Mouse (Mus musculus) C2C12 (cell line): ENCODE measurements around the gene Esrra.

ENCODE experiments used
- CTCF ChIP-seq: IDR thresholded peaks from one replicate; pipeline ENCODE4 v1.5.1; 2011; ENCODE audit not compliant: control insufficient read depth, insufficient read depth, insufficient read length
- MYOD1 ChIP-seq: IDR thresholded peaks from one replicate; pipeline ENCODE4 v1.6.1; 2011; ENCODE audit warnings: low read depth; ENCODE audit not compliant: control insufficient read depth, insufficient read length
- USF1 ChIP-seq: IDR thresholded peaks from one replicate; pipeline ENCODE4 v1.6.1; 2011; ENCODE audit warnings: low read depth, mild to moderate bottlenecking, control low read depth, moderate library complexity

- TF ChIP-seq MYOD1, result no peak
- TF ChIP-seq CTCF, result no peak
- TF ChIP-seq USF1, result no peak
Measured at GRCm38 (mm10) chr19:6913036-6913435, 8.6 kb downstream of the Esrra start.
